Mouse (Mus musculus): ENCODE measurements at regions not wholly inside any gene's neighbourhood (a gene's known extent, or its start where the extent isn't known, plus 50 kb on each side); places are given as distances from the start of the nearest gene placed in this dataset.
"Not testable (repeated sequence)": the region's sequence is repeated elsewhere in the genome, so short reads cannot be mapped to it uniquely, and the experiment has no call there.

DNA sequence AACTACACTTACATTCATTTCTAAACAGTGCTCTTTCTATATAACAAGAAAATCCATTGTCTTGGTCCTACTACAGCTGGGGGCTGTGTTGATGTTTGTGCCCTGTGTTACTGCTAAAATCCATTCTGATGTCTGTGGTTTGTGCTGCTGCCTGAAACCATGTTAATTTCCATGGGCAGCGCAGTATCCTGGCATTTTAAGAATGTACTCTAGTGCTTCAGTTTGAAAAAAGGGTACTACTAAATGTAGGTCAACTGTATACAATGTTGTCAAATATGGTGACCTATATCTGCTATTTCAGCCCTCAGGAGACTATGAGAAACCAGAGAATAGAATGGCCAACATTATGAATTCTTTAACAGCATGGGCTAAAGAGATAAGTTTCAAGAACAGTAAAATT lies 1052.2 kb downstream of the Hace1 start:
- DNase-seq (ENCODE audit: low read depth, low spot score): no peak

GRCm38 (mm10) chr10:46663041-46663440 lies 1085.4 kb downstream of the Hace1 start:
- peak; percentile 63 for DNase-seq (ENCODE audit: low read depth, low spot score)

- DNase-seq (ENCODE audit: low read depth, low spot score): not testable (repeated sequence)
Measured at GRCm38 (mm10) chr10:46689823-46690372, 1112.3 kb downstream of the Hace1 start.

DNA sequence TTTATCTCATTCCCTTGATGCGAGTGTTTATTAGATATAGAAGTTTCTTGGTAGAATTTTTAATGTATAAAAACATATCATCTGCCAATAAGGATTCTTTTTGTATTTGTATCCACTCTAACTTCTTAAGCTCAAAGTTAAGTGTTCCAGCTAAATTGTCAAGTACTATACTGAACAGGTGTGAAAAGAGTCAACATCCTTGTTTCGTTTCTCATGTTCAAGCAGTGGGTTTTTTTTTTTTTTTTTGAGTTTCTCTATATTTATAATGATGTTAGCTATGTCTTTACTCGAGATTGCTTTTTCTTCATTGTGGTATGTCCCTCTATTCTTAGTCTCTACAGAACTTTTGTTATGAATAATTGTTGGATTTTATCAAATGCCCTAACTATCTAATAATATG lies 1115.0 kb downstream of the Hace1 start:
- no peak for DNase-seq (ENCODE audit: low read depth, low spot score)

- peak; percentile 66 for DNase-seq (ENCODE audit: low read depth, low spot score)
Measured at GRCm38 (mm10) chr10:46697363-46698246, 1120.0 kb downstream of the Hace1 start.

- peak; percentile 13 for DNase-seq (ENCODE audit: low read depth, low spot score)
Measured at GRCm38 (mm10) chr10:46701221-46701620, 1123.6 kb downstream of the Hace1 start.

- DNase-seq (ENCODE audit: low read depth, low spot score): not testable (repeated sequence)
Measured at GRCm38 (mm10) chr10:46708022-46708421, 1130.4 kb downstream of the Hace1 start.

DNA sequence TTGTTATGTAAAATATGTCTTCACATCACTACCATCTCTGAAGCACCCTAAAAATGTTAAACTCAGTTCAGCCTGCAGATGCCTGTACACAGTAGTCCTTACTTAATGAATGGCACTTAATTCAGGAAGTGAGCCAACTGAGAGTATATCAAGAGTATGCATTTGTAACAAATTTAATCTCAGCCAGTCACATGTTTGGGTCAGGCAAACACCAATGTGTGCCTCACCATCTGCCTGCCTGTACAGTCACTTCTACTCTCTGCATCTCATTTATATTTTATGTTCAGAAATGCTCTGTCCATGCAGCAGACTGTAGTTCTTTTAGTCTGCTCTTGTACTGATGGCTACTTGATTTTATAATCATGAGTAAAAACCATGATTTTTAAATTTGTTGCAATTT lies 1135.1 kb downstream of the Hace1 start:
- peak; percentile 8 for DNase-seq (ENCODE audit: low read depth, low spot score)

DNA sequence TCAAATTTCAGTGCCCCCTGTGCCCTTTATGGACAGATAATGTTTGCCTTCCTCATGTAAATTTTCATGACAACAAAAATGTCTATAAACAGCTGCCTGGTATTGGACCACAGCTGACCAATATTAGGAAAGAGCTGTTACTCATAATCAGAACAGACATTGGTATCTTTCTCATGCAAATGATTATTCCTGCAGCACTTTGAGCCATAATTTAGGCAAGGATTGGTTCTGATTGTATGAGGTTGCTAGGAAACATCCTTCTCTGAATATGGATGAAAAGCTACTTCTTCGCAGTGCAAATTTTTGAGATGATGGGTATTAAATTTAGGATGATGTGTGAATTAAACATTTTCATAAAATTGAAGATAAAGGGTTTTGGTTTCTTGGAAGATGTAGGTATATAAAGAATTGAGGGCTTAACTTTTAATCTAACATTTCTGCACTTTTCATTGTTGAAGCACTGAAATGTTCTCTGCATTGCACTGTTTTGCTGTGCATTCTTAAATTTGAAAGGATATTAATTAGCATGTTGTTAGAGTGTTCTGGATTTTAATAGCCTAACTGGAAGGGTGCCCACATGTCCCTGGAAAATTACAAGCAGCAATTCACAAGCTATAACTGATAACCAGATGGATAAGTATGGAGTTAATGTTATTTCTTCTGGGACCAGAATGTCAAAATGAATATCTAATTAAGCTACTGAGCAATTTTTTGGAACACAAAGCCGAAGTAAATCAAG lies 1140.9 kb downstream of the Hace1 start:
- peak; percentile 49 for DNase-seq (ENCODE audit: low read depth, low spot score)

DNA sequence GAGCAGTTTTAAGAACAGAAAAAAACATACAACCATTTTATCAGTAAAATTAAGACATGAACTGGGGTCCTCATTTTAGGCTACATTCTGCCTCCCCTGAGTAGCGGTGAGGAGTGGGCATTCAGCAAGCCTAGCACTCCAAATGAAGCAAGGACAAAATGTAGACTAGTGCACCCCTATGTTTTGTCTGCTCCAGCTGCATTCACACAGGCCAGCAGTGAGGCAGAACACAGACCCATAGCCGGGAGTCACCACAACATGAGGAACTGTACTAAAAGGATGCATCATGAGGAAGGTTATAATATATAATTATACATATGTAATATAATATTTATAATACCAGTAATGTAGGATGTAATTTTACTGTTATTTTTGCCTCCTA lies 1141.5 kb downstream of the Hace1 start:
- no peak for DNase-seq (ENCODE audit: low read depth, low spot score)

- DNase-seq (ENCODE audit: low read depth, low spot score): no peak
Measured at GRCm38 (mm10) chr10:46723666-46724065, 1146.0 kb downstream of the Hace1 start.

DNA sequence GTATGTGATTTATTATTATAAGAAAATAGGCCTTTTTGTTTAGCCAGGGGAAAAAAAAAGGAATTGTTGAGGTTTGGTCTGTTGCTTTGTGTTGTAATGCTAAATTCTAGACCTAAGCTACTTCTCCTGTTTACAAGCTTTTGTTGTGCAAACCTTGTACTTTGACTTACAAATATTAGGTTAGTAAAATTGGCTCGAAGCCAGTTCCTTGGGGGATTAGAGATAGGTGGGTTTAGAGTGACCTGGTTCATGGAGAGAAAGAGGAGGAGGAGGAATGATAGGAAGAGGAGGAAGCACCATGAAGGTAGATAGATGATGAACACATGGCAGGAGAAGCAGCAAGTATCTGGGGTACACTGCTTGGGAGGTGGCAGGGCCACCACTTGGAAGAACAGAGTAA lies 1153.0 kb downstream of the Hace1 start:
- no peak for DNase-seq (ENCODE audit: low read depth, low spot score)

- no peak for DNase-seq (ENCODE audit: low read depth, low spot score)
Measured at GRCm38 (mm10) chr10:46733760-46734265, 1156.2 kb downstream of the Hace1 start.

- DNase-seq (ENCODE audit: low read depth, low spot score): no peak
Measured at GRCm38 (mm10) chr10:46741098-46741497, 1163.5 kb downstream of the Hace1 start.

- no peak for DNase-seq (ENCODE audit: low read depth, low spot score)
Measured at GRCm38 (mm10) chr10:46742131-46742530, 1164.5 kb downstream of the Hace1 start.

- DNase-seq (ENCODE audit: low read depth, low spot score): no peak
Measured at GRCm38 (mm10) chr10:46760923-46761322, 1183.3 kb downstream of the Hace1 start.

GRCm38 (mm10) chr10:46778729-46779128 lies 1201.1 kb downstream of the Hace1 start:
- DNase-seq (ENCODE audit: low read depth, low spot score): no peak

GRCm38 (mm10) chr10:46785723-46786122 lies 1208.1 kb downstream of the Hace1 start:
- DNase-seq (ENCODE audit: low read depth, low spot score): not testable (repeated sequence)

DNA sequence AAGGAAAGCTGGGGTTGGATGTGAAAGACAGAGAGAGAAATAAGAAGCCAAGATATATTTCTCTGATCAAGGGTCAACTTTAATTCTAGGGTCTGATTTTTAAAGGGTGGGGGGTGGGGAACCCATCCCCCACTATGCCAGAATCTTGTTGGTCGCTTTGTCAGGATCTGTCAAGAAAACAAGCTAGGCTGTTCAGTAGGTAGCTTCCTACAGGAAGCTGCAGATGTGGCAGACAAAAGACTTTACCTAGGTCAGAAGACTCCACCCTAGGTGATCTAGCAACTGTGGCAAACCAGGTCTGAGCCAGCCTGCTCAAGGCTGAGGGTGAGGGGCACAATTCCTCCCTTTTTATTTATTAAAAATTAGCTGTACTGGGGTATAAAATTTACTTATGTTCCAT lies 1236.6 kb downstream of the Hace1 start:
- DNase-seq (ENCODE audit: low read depth, low spot score): no peak

DNA sequence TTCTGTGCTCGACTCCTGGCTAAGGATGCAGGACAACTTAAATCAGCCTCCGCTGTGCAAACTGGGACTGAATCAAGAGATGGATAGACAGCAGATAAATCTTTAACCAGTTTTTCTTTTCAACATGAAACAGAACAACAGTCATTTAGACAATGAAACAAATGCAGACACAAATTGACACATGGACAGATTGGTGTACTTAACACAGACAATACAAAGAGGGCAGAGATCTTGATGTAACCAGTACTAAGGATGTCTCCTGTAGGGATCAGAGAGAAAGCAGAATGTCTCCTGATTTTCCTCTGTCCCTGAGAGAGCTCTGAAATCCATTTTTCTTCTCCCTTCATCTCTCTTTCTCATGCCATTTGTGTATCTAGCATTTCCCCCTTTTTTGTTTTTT lies 1241.5 kb downstream of the Hace1 start:
- DNase-seq (ENCODE audit: low read depth, low spot score): no peak

DNA sequence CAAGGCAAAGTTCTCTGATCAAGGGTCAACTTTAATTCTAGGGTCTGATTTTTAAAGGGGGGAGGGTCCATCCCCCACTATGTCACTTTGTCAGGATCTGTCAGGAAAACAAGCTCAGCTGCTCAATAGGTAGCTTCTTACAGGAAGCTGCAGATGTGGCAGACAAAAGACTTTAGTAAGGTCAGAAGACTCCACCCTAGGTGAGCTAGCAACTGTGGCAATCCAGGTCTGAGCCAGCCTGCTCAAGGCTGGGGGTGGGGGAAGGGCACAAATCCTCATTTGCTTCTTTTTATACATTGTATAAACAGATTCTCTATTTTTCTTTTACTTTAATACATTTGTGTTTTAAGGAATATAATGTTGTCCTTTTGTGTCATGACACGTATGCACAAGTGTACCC lies 1242.3 kb downstream of the Hace1 start:
- no peak for DNase-seq (ENCODE audit: low read depth, low spot score)

DNA sequence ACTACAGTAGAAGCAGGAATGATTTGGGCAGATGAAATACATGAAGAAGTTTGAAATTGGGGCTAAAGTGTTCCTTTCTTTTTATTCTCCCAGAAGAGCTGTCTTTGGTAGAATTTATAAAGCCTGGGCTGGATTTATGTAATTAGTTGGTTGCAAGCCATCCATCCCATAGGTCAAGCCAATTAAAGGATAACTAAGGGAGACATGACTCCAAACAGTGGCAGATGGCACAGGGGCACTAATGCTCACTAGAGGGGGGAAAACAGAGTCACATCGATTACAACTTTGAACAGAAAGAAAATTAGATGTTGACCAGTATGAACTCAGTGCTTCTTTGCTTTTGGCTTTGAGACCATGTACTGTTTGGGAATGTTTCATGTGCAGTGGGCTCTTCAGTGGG lies 1246.2 kb downstream of the Hace1 start:
- no peak for DNase-seq (ENCODE audit: low read depth, low spot score)
